Mouse (Mus musculus) bone marrow macrophage, adult 2 months (primary cell): ENCODE results near the gene Ap3b1. TPM values are rescaled to one million over a fixed set of nuclear protein-coding genes. Genes with fewer than 3 reads are reported as not detected.

Experiments
- H3K27ac ChIP-seq: 2 replicates; pipeline ENCODE4 v1.5.1; 2012; ENCODE audit warnings: low read depth, low read length; ENCODE audit not compliant: insufficient read depth
- H3K4me1 ChIP-seq: 2 replicates; pipeline ENCODE4 v1.6.1; 2012; ENCODE audit warnings: low read length; ENCODE audit not compliant: control insufficient read depth, insufficient read depth
- H3K4me3 ChIP-seq: 2 replicates; pipeline ENCODE4 v1.5.1; 2012; ENCODE audit warnings: mild to moderate bottlenecking, low read length, moderate library complexity; ENCODE audit not compliant: insufficient read depth
- CTCF ChIP-seq: IDR thresholded peaks from 2 replicates; pipeline ENCODE4 v1.5.1; 2012; ENCODE audit warnings: low read depth, mild to moderate bottlenecking, low read length, moderate library complexity
- POLR2A ChIP-seq: IDR thresholded peaks from 2 replicates; pipeline ENCODE4 v1.6.1; 2012; ENCODE audit warnings: mild to moderate bottlenecking, low read depth, low read length, borderline replicate concordance
- polyA plus RNA-seq: library from polyadenylated mRNA; stranded (reverse); fragments of >200 nt; gene quantifications from 2 replicates; pipeline ENCODE4 v1.2.4, GENCODE M21; 2012; ENCODE audit not compliant: missing spikeins, insufficient read depth, insufficient read length

Ap3b1 gene
- polyA plus RNA-seq, 1 experiment, result 77.7 TPM

DNA sequence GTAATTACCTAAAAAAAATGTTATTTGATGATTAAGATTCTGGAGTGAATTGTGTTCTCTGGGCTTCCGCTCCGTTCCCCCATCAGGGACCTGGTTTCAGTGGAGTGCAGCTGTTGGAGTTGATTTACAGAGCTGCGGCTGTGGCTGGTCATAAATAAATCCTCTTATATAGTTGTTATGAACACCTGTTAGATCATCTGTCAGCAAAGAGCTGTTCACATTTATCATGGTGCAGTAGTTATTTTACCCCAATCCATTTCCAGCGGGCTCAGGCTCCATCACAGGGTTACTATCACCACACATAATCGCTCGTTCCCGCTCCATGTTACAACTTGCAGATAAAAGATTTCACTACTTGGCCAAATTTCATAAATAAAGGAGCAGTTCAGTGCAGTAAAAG is 215.1 kb downstream of the Ap3b1 start:
- H3K4me3 ChIP-seq, result no peak overlapping the region
- TF ChIP-seq POLR2A (no peak), CTCF (no peak)
- no peak overlapping the region for H3K27ac ChIP-seq
- no peaks in the 10 kb centered on the region for H3K4me1 ChIP-seq

DNA sequence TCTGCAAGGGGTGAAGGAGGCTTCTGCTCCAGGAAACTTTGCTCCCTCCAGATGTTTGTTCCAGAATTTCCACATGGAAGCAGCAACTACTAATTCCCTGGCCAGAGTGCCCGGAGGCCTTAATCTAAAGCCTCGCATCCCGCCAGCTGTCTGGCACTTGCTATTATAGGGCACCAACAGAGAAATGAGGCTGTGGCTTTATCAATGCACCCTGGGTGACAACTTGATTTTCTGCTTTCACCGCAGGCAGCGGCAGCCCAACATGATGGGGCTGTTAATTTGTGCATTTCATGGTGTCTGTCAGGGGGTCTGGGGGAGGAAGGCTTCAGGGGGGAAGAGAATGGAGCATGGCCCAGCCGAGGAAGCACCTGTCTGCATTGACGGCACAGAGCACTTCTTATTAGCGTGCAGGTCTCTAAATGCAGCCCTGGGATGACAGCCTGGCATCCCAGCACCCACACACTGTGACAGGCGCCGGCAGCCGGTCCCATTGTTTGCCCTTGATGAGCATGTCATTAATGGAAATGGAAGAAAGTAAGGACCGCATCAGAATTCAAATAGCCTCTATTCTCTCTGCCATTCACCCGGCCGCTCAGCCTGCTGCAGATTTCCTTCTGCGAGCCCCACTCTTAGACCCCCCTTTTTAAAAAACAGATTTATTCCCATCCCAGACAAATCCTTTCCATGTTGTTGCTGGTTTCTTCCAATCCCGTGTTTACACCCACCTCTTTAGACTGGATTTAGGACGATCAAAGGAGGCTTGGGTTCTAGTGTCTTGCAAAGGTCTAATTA is 217.0 kb downstream of the Ap3b1 start:
- no peaks in the 10 kb centered on the region for H3K4me1 ChIP-seq
- no peak for TF ChIP-seq POLR2A
- TF ChIP-seq CTCF, result no peak
- H3K27ac ChIP-seq, result no peak overlapping the region
- no peak overlapping the region for H3K4me3 ChIP-seq

DNA sequence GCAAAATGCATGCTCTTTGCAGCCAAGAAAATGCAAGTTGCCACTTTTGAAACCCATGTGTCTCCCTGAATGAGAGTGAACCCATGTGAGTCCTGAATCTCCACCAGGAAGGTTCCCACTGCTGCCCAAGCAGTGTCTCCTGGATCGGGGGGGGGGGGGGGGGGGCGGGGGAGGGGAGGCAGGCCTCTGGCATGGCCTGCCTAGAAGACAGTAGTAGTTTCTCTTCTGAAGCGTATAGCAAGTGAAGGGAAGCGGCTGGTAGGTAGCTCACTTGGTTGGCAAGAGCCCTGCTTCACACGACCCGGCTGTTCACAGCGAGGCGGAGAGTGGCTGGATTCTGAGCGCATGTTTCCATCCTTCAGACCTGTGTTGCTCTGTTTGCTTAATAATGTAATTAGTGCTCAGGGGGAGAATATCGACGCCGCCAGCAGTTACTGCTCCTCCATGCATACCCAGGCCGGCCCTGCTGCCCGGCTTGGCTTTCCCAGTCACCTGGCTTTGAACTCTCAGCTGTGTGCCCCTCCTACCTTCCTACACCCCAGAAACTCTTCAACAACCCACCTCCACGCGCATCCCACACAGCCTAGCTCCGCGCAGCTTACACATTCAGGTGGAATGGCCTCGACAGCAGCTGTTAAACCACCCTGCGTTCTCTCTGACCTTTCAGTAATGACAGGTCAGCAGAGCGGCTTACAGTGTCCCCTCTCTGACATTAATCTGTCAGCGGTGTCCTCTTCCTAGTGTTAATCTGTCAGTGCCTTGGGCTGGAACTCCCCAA is 217.8 kb downstream of the Ap3b1 start:
- TF ChIP-seq POLR2A (no peak), CTCF (no peak)
- Histone ChIP-seq H3K4me1 (no peaks in the 10 kb centered on the region), H3K4me3 (no peak overlapping the region), H3K27ac (no peak overlapping the region)

DNA sequence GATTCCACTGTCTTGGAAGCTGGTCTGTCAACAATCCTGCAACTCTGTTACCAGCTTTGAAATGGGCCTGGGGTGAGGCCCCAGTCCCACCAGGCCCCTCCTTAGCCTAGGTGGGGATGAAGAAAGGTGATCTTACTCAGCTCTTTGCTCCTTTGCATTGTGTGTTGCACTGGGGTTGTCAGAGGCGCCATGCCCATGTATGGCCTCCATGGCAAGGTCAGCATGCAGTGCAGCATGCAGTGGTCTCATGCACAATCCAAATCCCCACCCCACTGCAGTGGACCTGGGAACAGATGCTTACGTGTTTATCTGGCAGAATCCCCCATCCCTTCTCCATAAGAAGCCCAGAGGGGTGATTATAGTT is 218.4 kb downstream of the Ap3b1 start:
- TF ChIP-seq POLR2A (no peak), CTCF (no peak)
- no peak overlapping the region for H3K27ac ChIP-seq
- no peaks in the 10 kb centered on the region for H3K4me1 ChIP-seq
- no peak overlapping the region for H3K4me3 ChIP-seq

DNA sequence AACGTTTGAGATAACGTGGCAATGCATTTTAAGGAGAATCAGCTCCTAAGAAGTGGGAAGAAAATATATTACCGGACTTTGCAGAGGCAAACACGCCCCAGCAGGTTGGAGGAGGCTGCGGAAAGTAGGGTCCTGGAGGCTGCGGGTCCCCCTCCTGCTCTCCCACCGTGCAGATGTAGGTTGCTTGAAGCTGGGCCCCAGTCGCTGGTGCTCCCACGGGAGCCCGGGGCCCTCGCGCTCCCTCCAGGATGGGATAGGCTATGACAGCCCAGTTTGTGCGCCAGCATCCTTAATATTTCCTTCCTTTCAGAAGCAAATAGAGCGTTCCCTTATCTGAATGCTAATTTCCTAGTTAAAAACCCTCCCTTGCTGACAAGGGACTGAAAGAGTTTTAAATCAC is 236.5 kb downstream of the Ap3b1 start:
- Histone ChIP-seq H3K4me1 (no peaks in the 10 kb centered on the region), H3K4me3 (no peak overlapping the region), H3K27ac (no peak overlapping the region)
- TF ChIP-seq POLR2A (no peak), CTCF (no peak)

DNA sequence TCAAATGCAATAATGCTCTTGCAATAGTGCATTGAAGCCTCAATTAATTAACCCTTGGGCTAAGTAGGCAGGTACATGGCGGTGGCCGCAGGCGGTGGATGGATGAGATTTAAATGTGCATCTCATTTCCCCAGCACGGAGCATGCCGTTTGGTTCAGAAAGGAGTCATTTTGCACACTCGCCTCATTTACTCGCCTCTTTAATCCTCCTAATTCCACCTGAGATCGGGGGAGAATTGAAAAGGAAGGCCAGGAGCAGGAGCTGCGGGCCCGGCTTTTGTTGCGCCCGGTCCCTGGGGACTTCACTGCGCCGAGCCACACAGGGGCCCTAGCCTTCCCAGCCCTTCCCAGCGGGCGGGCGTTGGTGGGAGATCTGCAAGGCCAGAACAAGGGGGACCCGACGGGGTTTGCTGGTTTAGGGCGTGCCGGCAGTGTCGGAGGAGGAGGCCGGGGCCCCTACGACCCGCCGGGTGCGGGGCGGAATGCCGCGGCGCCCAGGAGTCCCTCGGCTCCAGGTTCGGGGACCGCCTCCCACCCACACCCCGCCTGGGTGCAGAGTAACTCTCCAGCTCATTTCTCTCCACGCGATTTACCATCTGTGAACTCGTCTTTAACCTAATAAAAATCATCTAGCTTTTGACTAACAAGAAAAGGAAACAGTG is 237.1 kb downstream of the Ap3b1 start:
- Histone ChIP-seq H3K27ac (no peak overlapping the region), H3K4me1 (no peaks in the 10 kb centered on the region), H3K4me3 (peak overlapping the region; percentile 11; the same call in 1 of the 2 replicates)
- TF ChIP-seq CTCF (no peak), POLR2A (no peak)

DNA sequence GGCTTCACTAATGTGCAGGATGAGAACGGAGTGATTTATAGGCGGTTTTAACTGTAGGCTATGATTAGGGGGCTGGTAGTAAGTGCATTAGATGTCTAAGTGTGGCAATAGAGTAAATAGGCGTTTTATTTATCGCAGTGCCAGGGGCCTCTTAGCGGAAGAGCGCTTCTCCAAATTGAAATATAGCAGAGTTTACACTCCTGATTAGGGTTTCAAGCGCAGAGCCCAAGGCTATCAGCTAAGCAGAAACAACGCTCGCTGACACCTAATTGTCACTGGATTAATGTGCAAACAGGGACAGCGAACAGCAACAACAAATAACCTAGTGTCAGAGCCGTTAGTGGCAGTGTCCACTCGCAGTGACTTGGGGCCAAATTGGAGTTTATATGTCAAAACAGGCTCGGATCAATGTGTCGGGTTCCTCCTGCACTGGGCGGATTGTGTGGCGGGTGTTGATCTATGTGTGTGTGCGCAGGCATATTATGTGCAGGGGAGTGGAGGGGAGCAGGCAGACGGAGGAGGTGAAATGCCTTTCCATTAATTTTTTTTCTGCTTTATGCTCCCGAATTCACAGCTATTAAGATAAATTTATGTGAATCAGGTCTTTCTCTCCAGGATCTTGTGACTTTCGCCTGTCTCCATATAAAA is 237.8 kb downstream of the Ap3b1 start:
- Histone ChIP-seq H3K4me1 (no peaks in the 10 kb centered on the region), H3K4me3 (peak overlapping the region; percentile 9; the same call in 1 of the 2 replicates), H3K27ac (no peak overlapping the region)
- TF ChIP-seq CTCF (no peak), POLR2A (no peak)

DNA sequence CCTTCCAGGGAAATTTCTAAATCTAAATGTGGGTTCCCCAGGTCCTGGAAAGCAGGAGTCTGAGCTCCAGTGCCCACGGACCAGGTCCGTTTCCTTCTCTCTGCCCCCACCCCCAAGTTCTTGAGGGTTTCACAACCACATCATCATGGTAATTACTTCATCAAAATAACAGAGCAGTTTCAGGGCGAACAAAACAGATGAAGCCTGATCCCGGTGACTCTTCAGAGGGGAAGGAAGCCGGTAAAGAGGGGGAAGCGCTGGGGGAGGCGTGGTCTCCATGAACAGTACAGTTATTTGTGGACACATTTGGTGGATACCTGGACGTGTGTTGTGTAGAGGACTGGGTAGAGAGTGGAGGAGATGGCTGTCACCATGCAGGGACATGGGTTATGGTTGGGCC is 241.0 kb downstream of the Ap3b1 start:
- Histone ChIP-seq H3K4me1 (no peaks in the 10 kb centered on the region), H3K4me3 (no peak overlapping the region), H3K27ac (no peak overlapping the region)
- TF ChIP-seq POLR2A (no peak), CTCF (no peak)

DNA sequence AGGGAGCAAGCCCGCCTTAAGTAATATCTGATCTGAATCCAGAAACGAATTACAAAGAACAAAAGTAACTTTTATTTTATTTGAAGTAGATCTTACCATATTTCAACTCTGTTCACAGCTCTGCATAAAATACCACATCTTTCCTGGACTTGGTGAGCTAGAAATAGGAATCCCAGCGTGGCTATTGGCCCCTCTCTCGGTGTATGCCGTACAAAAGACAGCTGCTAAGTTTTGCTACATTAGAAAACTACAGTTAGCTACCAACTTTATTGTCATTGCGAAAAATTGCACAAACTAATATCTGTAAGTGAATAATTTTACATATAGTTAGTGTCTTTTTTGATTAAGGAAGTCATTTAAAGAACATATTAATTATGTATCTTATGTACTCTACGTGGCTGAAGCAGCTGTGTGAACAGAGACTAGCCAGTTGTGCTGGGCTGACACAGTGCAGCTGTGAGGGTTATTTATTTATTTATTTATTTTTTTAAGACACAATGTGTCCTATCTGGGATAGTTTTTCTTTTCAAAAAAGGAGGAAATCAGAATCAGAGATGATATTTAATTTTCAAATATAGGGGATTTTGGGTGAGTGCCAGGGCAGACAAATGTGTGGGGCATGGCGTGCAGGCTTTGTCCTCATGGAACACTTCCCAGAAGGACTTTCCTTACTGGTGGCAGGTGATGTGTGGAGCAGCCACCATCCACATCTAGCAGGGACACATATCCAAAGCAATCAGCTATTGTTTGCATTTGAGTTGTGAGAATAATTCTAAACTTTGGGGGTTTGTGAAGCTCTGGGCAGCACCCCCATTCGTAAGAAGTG is 248.5 kb downstream of the Ap3b1 start:
- TF ChIP-seq POLR2A, result no peak
- no peak for TF ChIP-seq CTCF
- no peak overlapping the region for H3K27ac ChIP-seq
- H3K4me1 ChIP-seq, result peaks cover 3% of the 10 kb centered on the region
- H3K4me3 ChIP-seq, result no peak overlapping the region
